10 mouse cellular contexts compared by ENCODE assay signal in the genomic region with DNA sequence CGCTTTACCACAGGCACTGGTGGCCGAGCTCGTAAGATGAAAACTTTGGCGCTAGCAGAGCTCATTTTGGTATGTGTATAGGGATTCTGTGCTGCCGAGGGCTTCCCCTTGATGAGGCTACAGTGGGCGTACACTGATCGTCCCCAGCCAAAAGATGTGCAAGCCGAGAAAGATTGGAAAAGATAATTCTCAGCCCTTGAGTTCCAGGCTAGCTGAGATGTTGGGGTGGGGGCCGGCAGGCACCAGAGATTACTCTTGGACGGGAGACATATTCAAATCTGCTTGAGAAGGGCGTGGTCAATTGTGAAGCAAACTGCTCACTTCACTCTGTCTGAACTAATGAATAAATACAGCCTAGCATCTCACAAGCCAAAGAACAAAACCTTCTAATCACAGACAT.
A peak's percentile ranks its signal among the peaks of the same experiment; 100 is the strongest.
DNase-seq lines count a peak whose midpoint lies in the region; ATAC-seq and TF ChIP-seq lines count a peak whose summit lies in the region.
"Had no signal": no experiment of that assay in that cellular context is flagged by ENCODE, and none has a peak within 500 bp of the region (broad histone marks: within the 10 kb centered on the region; RNA-seq: fewer than 3 reads in every experiment).

No protein-coding gene starts in this region.

- peaks cover 91% of the 10 kb centered on the region for H3K4me1 ChIP-seq in forebrain, embryonic 10.5 days
- peaks cover 55% of the 10 kb centered on the region for H3K4me1 ChIP-seq in limb, embryonic 12.5 days (replicated peaks)
- H3K4me1 ChIP-seq in stomach, postnatal 0 days (replicated peaks; ENCODE audit: control insufficient read depth, insufficient read depth), result peaks cover 18% of the 10 kb centered on the region
- peaks cover 41% of the 10 kb centered on the region for H3K4me1 ChIP-seq in kidney, embryonic 14.5 days (ENCODE audit: control insufficient read depth, insufficient read depth, low read length)

- peak overlapping the region; percentile 32 for H3K4me2 ChIP-seq in limb, embryonic 12.5 days
- peak overlapping the region; percentile 38 for H3K4me2 ChIP-seq in stomach, postnatal 0 days (replicated peaks; ENCODE audit: low read depth)
- no peak overlapping the region for H3K4me2 ChIP-seq in kidney, embryonic 14.5 days (replicated peaks; ENCODE audit: low read depth, low read length)

- H3K27me3 ChIP-seq in forebrain, embryonic 10.5 days (ENCODE audit: poor library complexity, severe bottlenecking), result no peaks in the 10 kb centered on the region
- H3K27me3 ChIP-seq in limb, embryonic 12.5 days, result no peaks in the 10 kb centered on the region; the same call in 1 of the 2 replicates
- H3K27me3 ChIP-seq in stomach, postnatal 0 days (ENCODE audit: control insufficient read depth, insufficient read depth, low read length), result no peaks in the 10 kb centered on the region
- no peaks in the 10 kb centered on the region for H3K27me3 ChIP-seq in kidney, embryonic 14.5 days (ENCODE audit: control insufficient read depth, insufficient read depth, low read length)

- no peak for TF ChIP-seq CTCF in stomach, postnatal 0 days (IDR thresholded peaks at IDR 0.05; ENCODE audit: low read depth)

- ATAC-seq in limb, embryonic 12.5 days (ENCODE audit: insufficient number of reproducible peaks, insufficient read depth, low FRiP score, low TSS enrichment, low read depth), result no peak
- ATAC-seq in stomach, postnatal 0 days (ENCODE audit: low FRiP score, low TSS enrichment), result no peak
- ATAC-seq in kidney, embryonic 14.5 days (ENCODE audit: low FRiP score, low TSS enrichment), result no peak

- TF ChIP-seq EP300 in stomach, postnatal 0 days (optimal IDR thresholded peaks at IDR 0.05), result no peak

- H3K9ac ChIP-seq in limb, embryonic 12.5 days (replicated peaks), result no peak overlapping the region
- no peak overlapping the region for H3K9ac ChIP-seq in stomach, postnatal 0 days (ENCODE audit: low read length)
- H3K9ac ChIP-seq in kidney, embryonic 14.5 days (ENCODE audit: low read depth, low read length), result no peak overlapping the region

- H3K27ac ChIP-seq in forebrain, embryonic 10.5 days, result peak overlapping the region; percentile 84
- no peak overlapping the region for H3K27ac ChIP-seq in limb, embryonic 12.5 days
- H3K27ac ChIP-seq in stomach, postnatal 0 days (replicated peaks), result no peak overlapping the region; the same call in 1 of the 2 replicates
- H3K27ac ChIP-seq in kidney, embryonic 14.5 days (ENCODE audit: low read depth, low read length), result no peak overlapping the region

- no peaks in the 10 kb centered on the region for H3K36me3 ChIP-seq in forebrain, embryonic 10.5 days (replicated peaks)
- no peaks in the 10 kb centered on the region for H3K36me3 ChIP-seq in limb, embryonic 12.5 days
- no peaks in the 10 kb centered on the region for H3K36me3 ChIP-seq in stomach, postnatal 0 days (ENCODE audit: control insufficient read depth, insufficient read depth, low read length)
- H3K36me3 ChIP-seq in kidney, embryonic 14.5 days (ENCODE audit: control insufficient read depth, insufficient read depth, low read length), result no peaks in the 10 kb centered on the region

- WGBS in forebrain, embryonic 10.5 days, result 15% methylated on average over 11 of the region's 11 CpGs
- WGBS in limb, embryonic 12.5 days, result 29% methylated on average over 11 of the region's 11 CpGs
- WGBS in stomach, postnatal 0 days, result 32% methylated on average over 11 of the region's 11 CpGs
- 44% methylated on average over 11 of the region's 11 CpGs for WGBS in kidney, embryonic 14.5 days

- no peaks in the 10 kb centered on the region for H3K9me3 ChIP-seq in forebrain, embryonic 10.5 days
- no peaks in the 10 kb centered on the region for H3K9me3 ChIP-seq in limb, embryonic 12.5 days
- no peaks in the 10 kb centered on the region for H3K9me3 ChIP-seq in stomach, postnatal 0 days (ENCODE audit: control insufficient read depth, low read length)
- H3K9me3 ChIP-seq in kidney, embryonic 14.5 days (ENCODE audit: control insufficient read depth, low read length), result no peaks in the 10 kb centered on the region

- peak overlapping the region; percentile 44 for H3K4me3 ChIP-seq in forebrain, embryonic 10.5 days
- H3K4me3 ChIP-seq in limb, embryonic 12.5 days (replicated peaks), result no peak overlapping the region
- no peak overlapping the region for H3K4me3 ChIP-seq in stomach, postnatal 0 days (ENCODE audit: low read depth, low read length)
- no peak overlapping the region for H3K4me3 ChIP-seq in kidney, embryonic 14.5 days (ENCODE audit: low read length)

- peak; percentile 12 for DNase-seq in lung, postnatal 10 days
- no peak for DNase-seq in lung, postnatal 36 days
- no peak for DNase-seq in forebrain, embryonic 10.5 days (ENCODE audit: extremely low spot score, low spot score)
- DNase-seq in stomach, postnatal 0 days (ENCODE audit: low spot score), result no peak
- no peak for DNase-seq in layer of hippocampus, adult 18-20 months (ENCODE audit: low spot score in 2 of 2)
- no peak for DNase-seq in testis, postnatal 10 days (ENCODE audit: low spot score)
- DNase-seq: cerebellum, postnatal 14 days; left cerebral cortex, postnatal 4 days had no signal
